Mouse (Mus musculus): Measurements from ENCODE around the gene Gm340.

DNA sequence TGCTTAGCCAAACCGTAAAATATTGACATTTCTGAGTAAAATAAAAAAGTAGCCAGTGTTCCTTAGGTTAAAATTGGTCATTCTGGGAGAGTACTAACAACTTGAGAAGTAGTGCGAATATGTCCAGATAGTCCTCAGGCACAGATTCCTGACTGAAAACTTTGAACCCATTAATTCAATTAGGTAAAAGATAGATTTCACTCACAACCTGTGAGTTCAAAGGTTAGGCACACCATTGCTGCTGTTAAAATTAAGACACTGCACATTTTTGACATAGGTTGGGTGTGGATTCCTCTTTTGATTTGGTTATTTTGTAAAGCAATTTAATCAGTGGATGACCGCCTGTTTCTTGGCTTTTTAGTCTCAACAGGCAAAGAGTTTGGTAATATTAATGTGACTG, 21.3 kb upstream of the Gm340 start:
- TF ChIP-seq CTCF (IDR thresholded peaks at IDR 0.05; ENCODE audit: low read depth, low read length) = no peak
- TF ChIP-seq GATA1 (IDR thresholded peaks at IDR 0.05; ENCODE audit: borderline replicate concordance, low read length) = no peak
- TF ChIP-seq GATA2 (IDR thresholded peaks at IDR 0.05; ENCODE audit: borderline replicate concordance, low read depth, low read length) = no peak

All from G1E (cell line).